Mouse (Mus musculus): ENCODE data around the gene Sf3a1.

DNA sequence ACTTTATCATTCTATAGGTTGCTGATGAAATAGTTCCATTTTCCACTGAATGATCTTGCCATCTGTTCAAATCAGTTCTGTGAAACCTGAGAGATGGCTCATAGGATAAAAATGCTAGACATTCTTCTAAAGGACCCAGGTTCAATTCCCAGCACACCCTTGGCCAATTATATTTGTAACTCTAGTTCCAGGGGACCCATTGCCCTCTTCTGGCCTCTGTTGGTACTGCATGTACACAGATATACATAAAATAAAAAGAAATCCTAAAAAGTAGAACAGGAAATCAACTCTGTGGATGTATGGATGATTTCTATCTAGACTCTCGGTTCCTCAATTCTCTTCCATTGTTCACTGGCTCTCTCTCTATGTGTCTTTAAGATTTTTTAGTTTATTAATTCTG is 33.1 kb upstream of the Sf3a1 start:
- TF ChIP-seq POLR2A (IDR thresholded peaks at IDR 0.05; ENCODE audit: borderline replicate concordance, low read depth, low read length) (no peak), CTCF (IDR thresholded peaks at IDR 0.05; ENCODE audit: low read depth, low read length) (no peak)
